Mouse (Mus musculus) fibroblast of lung, adult 2 months (primary cell): Measurements from ENCODE around the gene Gm10310.
"Not testable (repeated sequence)": the region's sequence is repeated elsewhere in the genome, so short reads cannot be mapped to it uniquely, and the experiment has no call there.

Experiments
- DNase-seq: peaks from one replicate; pipeline ENCODE4 v3.0.0-alpha.2; 2011; ENCODE audit warnings: low read depth

Gene Gm10310

DNA sequence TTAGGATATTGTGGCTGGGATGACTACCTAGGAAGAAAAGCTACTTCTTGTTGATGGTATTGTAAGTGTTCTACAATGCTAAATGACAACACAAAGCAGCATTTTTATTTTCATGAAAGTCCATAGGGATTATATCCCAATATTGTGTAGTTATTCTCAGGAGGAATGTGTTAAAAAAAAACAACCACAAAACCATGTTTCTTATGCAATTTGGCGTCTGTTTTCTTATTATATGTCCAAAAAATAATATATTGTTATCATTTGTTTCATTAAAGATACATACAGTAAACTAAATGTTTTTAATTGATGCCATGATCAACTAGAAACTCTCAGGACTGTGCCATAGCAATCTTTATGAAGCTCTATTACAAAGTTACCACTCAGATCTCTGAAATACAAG, at the start of gene Gm10310:
TSS of gene Gm10310 (minus strand) at position 101 of the 400 bp plus-strand sequence.
- not testable (repeated sequence) for DNase-seq

DNA sequence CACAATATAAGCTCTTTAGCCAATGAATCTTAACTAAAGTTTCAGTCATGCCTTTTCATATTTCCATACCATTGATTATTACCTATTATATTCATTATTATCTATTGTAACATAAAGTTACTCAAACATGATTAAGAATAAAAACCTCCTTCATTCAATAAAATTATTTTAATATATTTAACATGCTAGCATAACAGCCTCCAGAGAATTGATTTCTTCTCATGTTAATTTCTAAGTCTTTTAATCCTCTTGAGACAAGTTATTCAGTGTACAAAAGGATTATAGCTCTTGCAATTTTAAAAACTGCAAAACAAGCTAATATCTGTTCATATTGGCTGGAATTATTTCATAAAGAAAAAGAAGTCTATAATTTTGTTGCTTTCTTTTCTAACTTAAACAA, 45.2 kb upstream of the Gm10310 start, which contains the start of gene Olfr821:
TSS of gene Olfr821 (plus strand) at position 301 of the 400 bp plus-strand sequence.
- DNase-seq = no peak

DNA sequence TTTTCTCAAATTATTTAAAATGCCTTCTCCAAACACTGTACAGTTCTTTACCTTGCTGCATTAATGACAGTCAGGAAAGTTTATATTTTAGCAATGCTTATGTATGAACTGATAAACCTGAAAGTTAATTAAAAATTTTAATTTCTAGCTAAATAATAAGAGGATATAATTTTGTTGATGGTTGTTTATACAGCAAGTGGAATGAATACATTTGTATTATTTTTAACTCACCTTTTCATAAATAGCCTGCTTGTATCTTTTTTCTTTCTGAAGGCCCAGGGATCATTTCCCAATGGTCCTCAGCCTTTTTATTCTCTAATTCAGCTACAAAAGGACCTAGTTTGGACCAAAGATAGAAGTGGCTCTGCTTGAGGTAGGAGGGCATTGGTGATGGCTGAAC, 27.5 kb upstream of the Gm10310 start, which contains the start of gene Olfr820:
TSS of gene Olfr820 (plus strand) at position 301 of the 400 bp plus-strand sequence.
- no peak for DNase-seq

DNA sequence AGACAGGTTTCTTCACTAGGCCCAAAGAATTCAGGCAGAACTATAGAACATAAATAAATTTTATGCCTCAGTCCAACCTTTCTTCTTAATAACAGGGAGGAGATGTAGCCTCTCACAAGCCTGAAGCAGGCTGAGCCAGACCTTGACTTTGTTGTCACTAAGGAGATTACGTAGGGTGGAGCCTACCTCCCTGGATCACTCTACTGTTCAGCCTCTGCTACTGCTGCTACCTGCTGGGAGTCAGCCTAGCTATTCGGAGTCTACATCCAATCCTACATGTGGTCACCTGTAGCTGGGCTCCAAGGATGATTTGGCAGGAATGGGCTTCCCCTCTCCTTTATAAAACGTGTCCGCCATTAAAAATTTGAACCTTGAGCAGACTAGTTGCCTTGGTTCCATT, 20.5 kb upstream of the Gm10310 start:
- not testable (repeated sequence) for DNase-seq

DNA sequence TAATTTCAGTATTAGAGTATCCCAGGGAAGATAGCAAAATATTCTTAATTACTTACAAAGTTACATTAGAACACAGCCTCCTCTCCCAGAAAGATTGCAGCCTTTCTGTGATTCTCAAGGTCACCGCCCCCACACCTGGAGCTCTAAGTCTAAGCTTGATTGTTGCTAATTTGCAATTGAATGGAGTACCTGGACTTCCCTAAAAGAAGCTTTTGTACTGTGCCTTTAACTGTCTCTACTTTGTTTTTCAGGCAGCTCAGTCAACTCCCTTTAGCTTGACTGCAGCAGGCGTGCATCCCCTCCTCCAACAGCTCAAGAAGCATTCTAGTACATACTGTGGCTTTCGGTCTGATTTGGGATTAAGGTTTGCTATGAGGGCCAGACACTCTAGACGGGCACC, 19.2 kb upstream of the Gm10310 start:
- DNase-seq = not testable (repeated sequence)

DNA sequence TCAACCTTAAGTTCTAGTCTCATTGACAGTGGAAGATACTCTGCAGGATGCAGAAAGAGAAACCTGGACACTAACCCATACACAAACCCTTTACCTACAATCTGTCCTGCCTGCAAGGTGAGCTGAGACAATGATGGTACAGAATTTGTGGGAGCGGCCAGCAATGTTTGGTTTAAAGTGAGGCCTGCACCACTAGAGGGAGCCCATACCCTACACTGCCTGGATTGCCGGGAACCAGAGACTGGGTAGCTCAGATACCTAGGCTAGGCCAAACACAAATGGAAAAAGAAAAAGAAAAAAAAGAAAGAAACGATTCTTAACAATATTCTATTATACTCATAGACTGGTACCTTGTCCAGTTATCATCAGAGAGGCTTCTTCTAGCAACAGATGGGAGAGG, 3.0 kb downstream of the Gm10310 start:
- DNase-seq = not testable (repeated sequence)

DNA sequence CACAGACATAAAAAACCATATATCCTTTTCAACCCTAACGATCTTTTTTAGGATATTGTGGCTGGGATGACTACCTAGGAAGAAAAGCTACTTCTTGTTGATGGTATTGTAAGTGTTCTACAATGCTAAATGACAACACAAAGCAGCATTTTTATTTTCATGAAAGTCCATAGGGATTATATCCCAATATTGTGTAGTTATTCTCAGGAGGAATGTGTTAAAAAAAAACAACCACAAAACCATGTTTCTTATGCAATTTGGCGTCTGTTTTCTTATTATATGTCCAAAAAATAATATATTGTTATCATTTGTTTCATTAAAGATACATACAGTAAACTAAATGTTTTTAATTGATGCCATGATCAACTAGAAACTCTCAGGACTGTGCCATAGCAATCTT, 8.8 kb downstream of the Gm10310 start, which contains the start of gene Olfr247:
TSS of gene Olfr247 (minus strand) at position 101 of the 400 bp plus-strand sequence.
- DNase-seq = not testable (repeated sequence)

DNA sequence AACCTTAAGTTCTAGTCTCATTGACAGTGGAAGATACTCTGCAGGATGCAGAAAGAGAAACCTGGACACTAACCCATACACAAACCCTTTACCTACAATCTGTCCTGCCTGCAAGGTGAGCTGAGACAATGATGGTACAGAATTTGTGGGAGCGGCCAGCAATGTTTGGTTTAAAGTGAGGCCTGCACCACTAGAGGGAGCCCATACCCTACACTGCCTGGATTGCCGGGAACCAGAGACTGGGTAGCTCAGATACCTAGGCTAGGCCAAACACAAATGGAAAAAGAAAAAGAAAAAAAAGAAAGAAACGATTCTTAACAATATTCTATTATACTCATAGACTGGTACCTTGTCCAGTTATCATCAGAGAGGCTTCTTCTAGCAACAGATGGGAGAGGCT, 11.9 kb downstream of the Gm10310 start:
- DNase-seq = not testable (repeated sequence)

DNA sequence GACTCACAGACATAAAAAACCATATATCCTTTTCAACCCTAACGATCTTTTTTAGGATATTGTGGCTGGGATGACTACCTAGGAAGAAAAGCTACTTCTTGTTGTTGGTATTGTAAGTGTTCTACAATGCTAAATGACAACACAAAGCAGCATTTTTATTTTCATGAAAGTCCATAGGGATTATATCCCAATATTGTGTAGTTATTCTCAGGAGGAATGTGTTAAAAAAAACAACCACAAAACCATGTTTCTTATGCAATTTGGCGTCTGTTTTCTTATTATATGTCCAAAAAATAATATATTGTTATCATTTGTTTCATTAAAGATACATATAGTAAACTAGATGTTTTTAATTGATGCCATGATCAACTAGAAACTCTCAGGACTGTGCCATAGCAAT, 17.7 kb downstream of the Gm10310 start, which contains the start of gene Olfr819:
TSS of gene Olfr819 (minus strand) at position 101 of the 400 bp plus-strand sequence.
- not testable (repeated sequence) for DNase-seq

DNA sequence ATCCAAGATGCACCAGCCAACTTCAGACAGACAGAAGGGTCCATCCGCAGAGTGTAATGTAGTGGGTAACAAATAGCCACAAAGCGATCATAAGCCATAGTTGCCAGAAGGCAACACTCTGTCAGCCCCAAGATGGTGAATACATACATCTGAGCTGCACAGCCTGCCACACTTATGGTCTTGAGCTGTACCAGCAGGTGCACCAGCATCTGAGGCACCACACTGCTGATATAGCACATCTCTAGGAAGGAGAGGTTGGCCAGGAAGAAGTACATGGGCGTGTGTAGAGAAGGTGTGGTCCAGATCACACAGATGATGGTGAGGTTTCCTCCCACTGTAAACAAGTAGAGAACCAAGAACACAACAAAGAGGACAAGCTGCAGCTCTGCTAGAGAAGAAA, 18.6 kb downstream of the Gm10310 start:
- not testable (repeated sequence) for DNase-seq

DNA sequence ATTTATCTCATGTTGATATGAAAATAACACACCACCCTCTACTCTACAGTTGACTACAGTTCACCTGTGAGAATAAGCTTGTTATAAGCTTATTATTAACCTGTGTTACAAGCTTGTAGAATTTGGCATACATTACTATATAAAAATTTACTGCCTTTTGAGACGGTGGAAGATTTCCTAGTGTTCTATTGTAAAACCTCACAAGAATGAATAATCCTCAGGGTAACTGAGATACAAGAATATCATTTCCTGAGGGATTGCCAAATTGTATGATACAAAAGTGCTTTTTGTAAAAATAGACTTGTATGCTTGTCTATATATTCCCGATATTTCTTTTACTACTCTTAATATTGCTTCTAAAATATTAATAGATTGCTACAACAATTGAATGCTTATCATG, 35.9 kb downstream of the Gm10310 start, which contains the start of gene Olfr818:
TSS of gene Olfr818 (minus strand) at position 101 of the 400 bp plus-strand sequence.
- no peak for DNase-seq
